19 mouse cellular contexts compared by ENCODE assay signal in the genomic region with DNA sequence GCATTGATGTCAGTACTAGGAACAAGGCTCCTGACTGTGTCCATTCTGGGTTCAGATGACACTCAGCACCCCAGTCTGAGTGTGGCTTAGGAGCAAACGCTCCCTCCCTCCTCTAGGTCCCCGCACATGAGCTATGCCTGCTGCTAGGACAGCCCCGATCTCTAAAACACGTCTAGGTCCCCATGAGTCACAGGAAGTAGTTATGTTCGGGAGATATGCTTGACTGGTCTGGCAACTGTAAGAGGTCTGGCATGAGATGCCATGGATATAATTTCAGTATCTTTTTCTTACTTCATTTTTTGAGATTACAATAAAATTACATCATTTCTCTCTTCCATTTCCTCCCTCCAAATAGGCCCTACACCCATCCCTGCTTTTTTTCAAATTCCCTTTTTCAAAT.
DNase-seq lines count a peak whose midpoint lies in the region.
"Had no signal": no experiment of that assay in that cellular context is flagged by ENCODE, and none has a peak within 500 bp of the region (broad histone marks: within the 10 kb centered on the region; RNA-seq: fewer than 3 reads in every experiment).

No protein-coding gene starts in this region.

- H3K27ac ChIP-seq in heart, embryonic 10.5 days = no peak overlapping the region
- no peak overlapping the region for H3K27ac ChIP-seq in forebrain, embryonic 10.5 days
- H3K27ac ChIP-seq: embryonic facial prominence, embryonic 13.5 days; forebrain, embryonic 13.5 days; heart, adult 2 months; hindbrain, embryonic 12.5 days had no signal

- H3K4me3 ChIP-seq in heart, embryonic 10.5 days = no peak overlapping the region
- H3K4me3 ChIP-seq in forebrain, embryonic 10.5 days = no peak overlapping the region
- H3K4me3 ChIP-seq: embryonic facial prominence, embryonic 13.5 days; forebrain, embryonic 13.5 days; heart, adult 2 months; heart, embryonic 12.5 days; hindbrain, embryonic 12.5 days had no signal

- 67% methylated on average over 5 of the region's 5 CpGs for WGBS in heart, embryonic 10.5 days
- WGBS in forebrain, embryonic 10.5 days = 90% methylated on average over 5 of the region's 5 CpGs

- H3K36me3 ChIP-seq in heart, embryonic 10.5 days = no peaks in the 10 kb centered on the region
- H3K36me3 ChIP-seq in forebrain, embryonic 10.5 days (replicated peaks) = no peaks in the 10 kb centered on the region
- H3K36me3 ChIP-seq: embryonic facial prominence, embryonic 13.5 days; heart, embryonic 12.5 days; hindbrain, embryonic 12.5 days had no signal

- H3K4me1 ChIP-seq in heart, embryonic 10.5 days = no peaks in the 10 kb centered on the region
- no peaks in the 10 kb centered on the region for H3K4me1 ChIP-seq in forebrain, embryonic 10.5 days
- H3K4me1 ChIP-seq: embryonic facial prominence, embryonic 13.5 days; forebrain, embryonic 13.5 days; heart, embryonic 12.5 days; hindbrain, embryonic 12.5 days had no signal

- H3K9me3 ChIP-seq in heart, embryonic 10.5 days = no peaks in the 10 kb centered on the region
- no peaks in the 10 kb centered on the region for H3K9me3 ChIP-seq in forebrain, embryonic 10.5 days
- H3K9me3 ChIP-seq: embryonic facial prominence, embryonic 13.5 days; forebrain, embryonic 13.5 days; heart, embryonic 12.5 days; hindbrain, embryonic 12.5 days had no signal

- H3K27me3 ChIP-seq in heart, embryonic 10.5 days (ENCODE audit: insufficient read depth, poor library complexity, severe bottlenecking) = no peaks in the 10 kb centered on the region
- no peaks in the 10 kb centered on the region for H3K27me3 ChIP-seq in forebrain, embryonic 10.5 days (ENCODE audit: poor library complexity, severe bottlenecking)
- H3K27me3 ChIP-seq: embryonic facial prominence, embryonic 13.5 days; forebrain, embryonic 13.5 days; heart, embryonic 12.5 days had no signal

- DNase-seq in heart, postnatal 4 days = peak; percentile 5
- DNase-seq in heart, embryonic 10.5 days (ENCODE audit: low spot score) = no peak
- DNase-seq in 416B (ENCODE audit: low read depth) = peak; percentile 66
- DNase-seq in MN1 (ENCODE audit: low spot score) = peak; percentile 24
- no peak for DNase-seq in layer of hippocampus, postnatal 36 days
- DNase-seq in layer of hippocampus, postnatal 14 days (ENCODE audit: low spot score in 2 of 2) = no peak
- no peak for DNase-seq in forebrain, embryonic 10.5 days (ENCODE audit: extremely low spot score, low spot score)
- DNase-seq: adrenal gland, adult 2 months; adrenal gland, postnatal 25 days; cerebellum, adult 18-20 months; cerebellum, adult 9-11 months; cerebellum, postnatal 36 days; gastrocnemius, postnatal 10 days; heart, adult 2 months; heart, postnatal 36 days had no signal

Comparison
In these comparisons a context has a peak if more than half of its experiments do, and no peak if none do; other contexts are left out.
1. DNase-seq: peak in heart, postnatal 4 days (single experiment), 416B (single experiment) and MN1 (single experiment); none in heart, embryonic 10.5 days (single experiment), layer of hippocampus, postnatal 36 days (0 of 2), layer of hippocampus, postnatal 14 days (0 of 2) and forebrain, embryonic 10.5 days (single experiment).